Mouse (Mus musculus): ENCODE measurements around the gene Pdlim5. TPM values are rescaled to one million over a fixed set of nuclear protein-coding genes. Genes with fewer than 3 reads are reported as not detected.

Pdlim5 gene
- polyA plus RNA-seq, 1 experiment from 2014 or later, result 29.1 TPM

DNA sequence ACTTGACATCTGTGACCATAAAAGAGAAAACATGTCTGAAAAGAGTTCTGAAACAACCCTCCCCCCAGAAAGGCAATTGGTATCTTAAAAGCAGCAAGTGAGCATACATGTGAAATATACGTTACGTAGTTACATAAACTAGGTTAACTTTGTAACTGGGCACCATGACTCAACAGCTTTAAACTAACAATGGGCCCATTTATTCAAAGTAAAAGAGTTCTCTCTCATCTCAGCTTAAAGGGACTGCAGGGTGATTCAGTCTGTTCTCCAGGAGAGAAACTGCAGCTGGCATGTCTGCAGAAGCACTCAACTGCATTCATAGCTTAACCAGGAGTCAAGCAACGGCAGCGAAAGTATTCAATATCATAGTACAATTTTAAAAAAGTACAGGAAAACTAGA is 7.3 kb downstream of the Pdlim5 start:
- no peaks in the 10 kb centered on the region for H3K27me3 ChIP-seq (replicated peaks; ENCODE audit: control insufficient read depth, insufficient read depth, low read length)
- H3K9ac ChIP-seq (ENCODE audit: low read depth, low read length), result no peak overlapping the region
- H3K4me1 ChIP-seq (replicated peaks; ENCODE audit: control insufficient read depth, insufficient read depth, low read length), result no peaks in the 10 kb centered on the region
- H3K9me3 ChIP-seq (ENCODE audit: control insufficient read depth, low read length), result no peaks in the 10 kb centered on the region
- H3K27ac ChIP-seq (ENCODE audit: low read depth, low read length), result no peak overlapping the region
- H3K4me2 ChIP-seq, result no peak overlapping the region
- DNase-seq (ENCODE audit: low spot score) (no peak), ATAC-seq (replicated peaks; ENCODE audit: low FRiP score) (no peak)
- 92% methylated on average over 4 of the region's 4 CpGs for WGBS
- no peak overlapping the region for H3K4me3 ChIP-seq (ENCODE audit: low read depth, low read length)
- no peaks in the 10 kb centered on the region for H3K36me3 ChIP-seq (ENCODE audit: control insufficient read depth, insufficient read depth, low read length)

DNA sequence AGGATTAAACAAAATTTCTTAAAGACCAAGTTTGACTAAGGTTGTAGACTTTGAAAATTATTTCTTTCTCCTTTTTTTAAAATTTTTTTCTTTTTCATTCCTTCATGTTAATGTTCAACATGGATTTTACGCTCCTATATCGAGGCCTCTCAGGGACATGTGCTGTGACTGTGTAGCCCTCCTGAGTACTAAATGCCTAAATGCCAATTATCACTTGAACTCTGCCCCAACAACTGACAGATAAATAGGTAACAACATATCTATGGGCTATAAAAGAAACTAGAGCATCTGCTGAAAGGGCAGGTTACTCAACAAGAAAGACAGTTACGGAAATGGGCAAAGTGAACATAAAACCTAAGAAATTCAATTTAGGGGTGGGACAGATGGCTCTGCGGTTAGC is 9.0 kb downstream of the Pdlim5 start:
- no peaks in the 10 kb centered on the region for H3K4me1 ChIP-seq (replicated peaks; ENCODE audit: control insufficient read depth, insufficient read depth, low read length)
- H3K36me3 ChIP-seq (ENCODE audit: control insufficient read depth, insufficient read depth, low read length), result no peaks in the 10 kb centered on the region
- H3K4me2 ChIP-seq, result no peak overlapping the region
- DNase-seq (ENCODE audit: low spot score) (no peak), ATAC-seq (replicated peaks; ENCODE audit: low FRiP score) (no peak)
- WGBS, result 95% methylated on average over 4 of the region's 4 CpGs
- no peaks in the 10 kb centered on the region for H3K27me3 ChIP-seq (replicated peaks; ENCODE audit: control insufficient read depth, insufficient read depth, low read length)
- H3K4me3 ChIP-seq (ENCODE audit: low read depth, low read length), result no peak overlapping the region
- no peaks in the 10 kb centered on the region for H3K9me3 ChIP-seq (ENCODE audit: control insufficient read depth, low read length)
- H3K9ac ChIP-seq (ENCODE audit: low read depth, low read length), result no peak overlapping the region
- no peak overlapping the region for H3K27ac ChIP-seq (ENCODE audit: low read depth, low read length)

DNA sequence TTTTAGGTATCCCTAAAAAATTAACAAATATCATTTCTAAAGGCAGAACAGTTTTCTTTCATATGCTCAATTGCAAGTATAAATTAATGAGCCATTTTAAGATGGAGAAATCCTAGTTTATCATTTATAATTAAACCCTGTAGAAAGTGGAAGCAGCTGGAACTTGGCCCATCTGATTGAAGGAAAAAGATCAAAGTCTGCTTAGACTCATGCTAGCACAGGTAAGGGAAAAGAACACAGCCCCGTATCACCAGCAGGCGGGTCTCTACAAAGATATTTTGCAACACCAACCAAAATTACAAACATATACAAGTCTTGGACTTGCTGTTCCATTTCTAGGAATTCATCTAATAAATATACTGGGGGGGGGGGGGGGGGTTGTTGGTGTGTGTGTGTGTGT is 9.8 kb downstream of the Pdlim5 start:
- H3K4me1 ChIP-seq (replicated peaks; ENCODE audit: control insufficient read depth, insufficient read depth, low read length), result no peaks in the 10 kb centered on the region
- no peak overlapping the region for H3K4me3 ChIP-seq (ENCODE audit: low read depth, low read length)
- ATAC-seq (replicated peaks; ENCODE audit: low FRiP score) (no peak), DNase-seq (ENCODE audit: low spot score) (no peak)
- H3K27ac ChIP-seq (ENCODE audit: low read depth, low read length), result no peak overlapping the region
- H3K4me2 ChIP-seq, result no peak overlapping the region
- no peaks in the 10 kb centered on the region for H3K36me3 ChIP-seq (ENCODE audit: control insufficient read depth, insufficient read depth, low read length)
- H3K9me3 ChIP-seq (ENCODE audit: control insufficient read depth, low read length), result no peaks in the 10 kb centered on the region
- H3K9ac ChIP-seq (ENCODE audit: low read depth, low read length), result no peak overlapping the region
- no peaks in the 10 kb centered on the region for H3K27me3 ChIP-seq (replicated peaks; ENCODE audit: control insufficient read depth, insufficient read depth, low read length)
- WGBS, result 76% methylated on average over 2 of the region's 2 CpGs

DNA sequence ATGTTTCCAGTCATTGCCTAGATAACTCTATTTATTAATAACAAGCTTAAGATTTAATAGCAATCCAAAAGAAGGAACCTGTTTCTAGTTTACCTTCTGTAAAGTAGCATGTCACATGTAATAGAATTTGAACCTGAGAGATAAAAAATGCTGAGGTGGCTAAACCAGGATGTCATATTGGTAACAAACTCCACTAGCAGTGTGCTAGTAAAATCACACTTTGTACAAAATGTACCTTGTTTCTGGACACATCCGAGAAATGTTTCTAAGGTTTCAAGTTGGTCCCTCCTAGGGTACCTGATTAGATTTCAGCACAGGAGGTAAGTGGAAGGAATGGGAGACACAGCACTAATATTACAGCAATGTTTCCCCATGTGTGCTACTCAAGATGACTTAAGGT is 18.9 kb downstream of the Pdlim5 start:
- DNase-seq (ENCODE audit: low spot score) (no peak), ATAC-seq (replicated peaks; ENCODE audit: low FRiP score) (no peak)
- no peak overlapping the region for H3K9ac ChIP-seq (ENCODE audit: low read depth, low read length)
- H3K4me2 ChIP-seq, result no peak overlapping the region
- no peaks in the 10 kb centered on the region for H3K9me3 ChIP-seq (ENCODE audit: control insufficient read depth, low read length)
- H3K27ac ChIP-seq (ENCODE audit: low read depth, low read length), result no peak overlapping the region
- H3K4me3 ChIP-seq (ENCODE audit: low read depth, low read length), result no peak overlapping the region
- peaks cover 2% of the 10 kb centered on the region; the same call in 1 of the 2 replicates for H3K36me3 ChIP-seq (ENCODE audit: control insufficient read depth, insufficient read depth, low read length)
- WGBS, result 76% methylated on average over 1 of the region's 1 CpGs
- H3K27me3 ChIP-seq (replicated peaks; ENCODE audit: control insufficient read depth, insufficient read depth, low read length), result no peaks in the 10 kb centered on the region
- 0 out of 2 replicates have a peak, but pooled peaks cover 3% of the 10 kb centered on the region for H3K4me1 ChIP-seq (replicated peaks; ENCODE audit: control insufficient read depth, insufficient read depth, low read length)

DNA sequence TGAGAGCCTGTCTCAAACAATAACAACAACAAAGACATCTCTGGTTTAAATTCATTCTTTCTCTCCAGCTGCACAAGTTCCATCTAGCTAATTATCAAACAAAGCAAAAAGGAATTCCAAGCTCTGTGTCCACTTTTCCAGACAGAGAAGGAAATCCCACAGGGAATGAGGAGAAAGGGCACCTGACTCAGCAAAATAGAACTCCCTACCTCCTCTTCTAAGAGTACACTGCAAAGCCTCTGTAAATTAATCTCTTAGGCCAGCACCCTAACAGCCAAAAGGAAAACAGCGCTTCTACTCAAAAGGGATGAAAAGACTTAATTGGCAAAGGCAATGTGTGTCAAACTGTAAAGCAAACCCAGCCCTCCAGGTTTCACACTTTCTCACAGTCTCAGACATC is 20.4 kb downstream of the Pdlim5 start:
- DNase-seq (ENCODE audit: low spot score), result no peak
- H3K27me3 ChIP-seq (replicated peaks; ENCODE audit: control insufficient read depth, insufficient read depth, low read length), result no peaks in the 10 kb centered on the region

DNA sequence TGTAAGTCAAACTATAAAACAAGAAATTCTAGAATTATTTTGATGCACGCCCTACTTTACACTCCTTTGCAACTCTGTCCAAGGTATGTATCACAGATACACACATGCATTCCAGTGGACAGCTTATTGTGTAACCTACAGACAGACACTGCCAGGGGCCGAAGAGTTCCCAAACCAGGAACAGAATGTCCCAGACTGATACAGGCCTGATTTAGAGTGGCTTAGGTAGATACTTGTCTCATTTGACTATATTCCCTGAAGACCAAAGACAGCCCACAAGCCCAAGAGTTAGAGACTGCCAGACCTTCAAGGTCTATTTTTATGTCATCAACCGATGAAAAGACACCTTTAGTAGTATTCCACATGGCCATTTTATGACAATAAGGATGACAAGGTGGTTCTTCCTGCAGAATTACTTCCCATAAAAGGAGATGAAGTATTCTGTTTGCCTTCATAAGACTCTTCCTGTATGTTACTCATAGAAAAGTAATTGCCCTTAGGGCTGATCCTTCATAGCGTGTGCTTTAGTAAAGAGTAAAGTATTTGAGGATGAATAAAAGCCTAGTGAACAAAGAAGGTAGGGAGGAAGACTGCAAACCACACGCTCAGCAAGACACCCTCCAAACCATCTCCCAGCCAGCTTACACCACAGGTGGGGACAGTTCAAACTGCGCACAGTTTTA is 22.9 kb downstream of the Pdlim5 start:
- 91% methylated on average over 6 of the region's 6 CpGs for WGBS
- no peak overlapping the region for H3K9ac ChIP-seq (ENCODE audit: low read depth, low read length)

More for the DNA sequence above, 20.4 kb downstream of the Pdlim5 start:
- WGBS, result 69% methylated on average over 1 of the region's 1 CpGs
- Histone ChIP-seq H3K4me3 (ENCODE audit: low read depth, low read length) (no peak overlapping the region), H3K36me3 (ENCODE audit: control insufficient read depth, insufficient read depth, low read length) (peaks cover 2% of the 10 kb centered on the region; the same call in 1 of the 2 replicates), H3K9ac (ENCODE audit: low read depth, low read length) (no peak overlapping the region), H3K9me3 (ENCODE audit: control insufficient read depth, low read length) (no peaks in the 10 kb centered on the region), H3K4me2 (no peak overlapping the region), H3K4me1 (replicated peaks; ENCODE audit: control insufficient read depth, insufficient read depth, low read length) (0 out of 2 replicates have a peak, but pooled peaks cover 3% of the 10 kb centered on the region), H3K27ac (ENCODE audit: low read depth, low read length) (no peak overlapping the region)
- no peak for ATAC-seq (replicated peaks; ENCODE audit: low FRiP score)

DNA sequence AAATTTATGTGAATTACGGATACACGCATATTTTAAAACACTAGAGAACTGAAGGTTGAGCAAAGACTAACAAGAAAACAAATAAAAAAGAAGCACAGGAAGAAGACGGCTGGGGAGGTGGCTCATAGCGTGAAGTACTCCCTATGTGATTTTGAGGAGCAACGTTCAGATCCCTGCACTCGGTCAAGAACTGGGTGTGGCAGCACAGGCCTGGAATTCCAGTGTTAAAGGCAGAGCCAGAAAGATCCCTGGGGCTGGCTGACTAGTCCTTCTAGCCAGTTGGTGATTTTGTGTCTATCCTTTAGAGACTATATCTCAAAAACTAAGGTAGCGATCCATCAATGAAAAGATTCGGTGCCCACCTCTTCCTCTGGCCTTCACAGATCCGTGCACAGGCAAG is 27.1 kb downstream of the Pdlim5 start:
- no peaks in the 10 kb centered on the region for H3K27me3 ChIP-seq (replicated peaks; ENCODE audit: control insufficient read depth, insufficient read depth, low read length)
- 88% methylated on average over 9 of the region's 9 CpGs for WGBS

More for the DNA sequence above, 22.9 kb downstream of the Pdlim5 start:
- Histone ChIP-seq H3K4me3 (ENCODE audit: low read depth, low read length) (no peak overlapping the region), H3K4me1 (replicated peaks; ENCODE audit: control insufficient read depth, insufficient read depth, low read length) (0 out of 2 replicates have a peak, but pooled peaks cover 3% of the 10 kb centered on the region), H3K9me3 (ENCODE audit: control insufficient read depth, low read length) (no peaks in the 10 kb centered on the region), H3K4me2 (no peak overlapping the region), H3K27me3 (replicated peaks; ENCODE audit: control insufficient read depth, insufficient read depth, low read length) (no peaks in the 10 kb centered on the region), H3K36me3 (ENCODE audit: control insufficient read depth, insufficient read depth, low read length) (peaks cover 2% of the 10 kb centered on the region; the same call in 1 of the 2 replicates), H3K27ac (ENCODE audit: low read depth, low read length) (no peak overlapping the region)
- ATAC-seq (replicated peaks; ENCODE audit: low FRiP score) (no peak), DNase-seq (ENCODE audit: low spot score) (no peak)

DNA sequence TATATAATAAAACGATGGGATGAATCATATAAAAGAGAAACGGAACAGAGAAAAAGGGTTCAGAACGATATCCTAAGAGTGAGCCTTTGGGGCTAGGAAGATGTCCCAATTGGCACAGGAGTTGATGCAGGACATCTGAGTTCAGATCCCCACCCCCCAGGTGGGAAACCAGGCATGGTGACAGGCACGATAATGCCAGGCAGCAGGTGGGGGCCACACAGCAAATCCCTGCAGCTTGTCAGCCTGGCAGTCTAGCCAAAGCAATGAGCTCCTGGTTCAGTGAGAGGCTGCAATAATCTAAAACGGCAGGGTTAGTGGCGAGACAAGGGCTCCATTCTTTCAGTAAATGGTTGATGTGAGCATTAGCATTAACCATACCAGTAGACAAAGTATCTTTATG is 33.4 kb downstream of the Pdlim5 start:
- Histone ChIP-seq H3K4me2 (no peak overlapping the region), H3K4me3 (ENCODE audit: low read depth, low read length) (no peak overlapping the region), H3K27me3 (replicated peaks; ENCODE audit: control insufficient read depth, insufficient read depth, low read length) (no peaks in the 10 kb centered on the region), H3K9ac (ENCODE audit: low read depth, low read length) (no peak overlapping the region), H3K4me1 (replicated peaks; ENCODE audit: control insufficient read depth, insufficient read depth, low read length) (no peaks in the 10 kb centered on the region), H3K9me3 (ENCODE audit: control insufficient read depth, low read length) (no peaks in the 10 kb centered on the region), H3K36me3 (ENCODE audit: control insufficient read depth, insufficient read depth, low read length) (no peaks in the 10 kb centered on the region), H3K27ac (ENCODE audit: low read depth, low read length) (no peak overlapping the region)
- 88% methylated on average over 6 of the region's 6 CpGs for WGBS
- ATAC-seq (replicated peaks; ENCODE audit: low FRiP score) (no peak), DNase-seq (ENCODE audit: low spot score) (no peak)

More for the DNA sequence above, 27.1 kb downstream of the Pdlim5 start:
- no peak overlapping the region for H3K4me3 ChIP-seq (ENCODE audit: low read depth, low read length)
- no peak overlapping the region for H3K4me2 ChIP-seq
- DNase-seq (ENCODE audit: low spot score), result no peak
- no peak overlapping the region for H3K9ac ChIP-seq (ENCODE audit: low read depth, low read length)
- H3K9me3 ChIP-seq (ENCODE audit: control insufficient read depth, low read length), result no peaks in the 10 kb centered on the region
- no peaks in the 10 kb centered on the region for H3K4me1 ChIP-seq (replicated peaks; ENCODE audit: control insufficient read depth, insufficient read depth, low read length)
- H3K27ac ChIP-seq (ENCODE audit: low read depth, low read length), result no peak overlapping the region
- peaks cover 2% of the 10 kb centered on the region; the same call in 1 of the 2 replicates for H3K36me3 ChIP-seq (ENCODE audit: control insufficient read depth, insufficient read depth, low read length)
- no peak for ATAC-seq (replicated peaks; ENCODE audit: low FRiP score)

DNA sequence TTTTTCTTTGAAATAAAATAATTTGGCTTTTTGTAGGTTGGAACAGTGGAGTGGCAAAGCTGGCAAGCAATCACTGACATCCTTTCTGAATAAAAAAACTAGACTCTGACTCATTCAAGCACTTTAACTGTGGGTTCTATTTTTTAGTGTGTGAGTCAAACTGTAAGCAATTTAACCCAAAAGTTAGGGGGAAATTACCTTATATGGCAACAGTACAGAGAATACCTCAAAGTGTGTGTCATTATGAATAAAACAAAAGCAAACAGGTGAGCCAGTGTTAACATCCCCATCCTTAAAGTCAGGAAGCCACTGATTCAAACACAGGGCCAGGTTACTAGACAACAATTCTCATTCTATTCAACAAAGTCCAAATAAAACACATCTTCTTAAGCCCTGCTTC is 36.5 kb downstream of the Pdlim5 start:
- Histone ChIP-seq H3K27ac (ENCODE audit: low read depth, low read length) (no peak overlapping the region), H3K4me2 (no peak overlapping the region), H3K4me3 (ENCODE audit: low read depth, low read length) (no peak overlapping the region), H3K9me3 (ENCODE audit: control insufficient read depth, low read length) (no peaks in the 10 kb centered on the region), H3K27me3 (replicated peaks; ENCODE audit: control insufficient read depth, insufficient read depth, low read length) (no peaks in the 10 kb centered on the region), H3K36me3 (ENCODE audit: control insufficient read depth, insufficient read depth, low read length) (no peaks in the 10 kb centered on the region), H3K9ac (ENCODE audit: low read depth, low read length) (no peak overlapping the region), H3K4me1 (replicated peaks; ENCODE audit: control insufficient read depth, insufficient read depth, low read length) (no peaks in the 10 kb centered on the region; the same call in 1 of the 2 replicates)
- no peak for DNase-seq (ENCODE audit: low spot score)
- ATAC-seq (replicated peaks; ENCODE audit: low FRiP score), result no peak
